Mouse (Mus musculus): ENCODE measurements around the gene Sord.

DNA sequence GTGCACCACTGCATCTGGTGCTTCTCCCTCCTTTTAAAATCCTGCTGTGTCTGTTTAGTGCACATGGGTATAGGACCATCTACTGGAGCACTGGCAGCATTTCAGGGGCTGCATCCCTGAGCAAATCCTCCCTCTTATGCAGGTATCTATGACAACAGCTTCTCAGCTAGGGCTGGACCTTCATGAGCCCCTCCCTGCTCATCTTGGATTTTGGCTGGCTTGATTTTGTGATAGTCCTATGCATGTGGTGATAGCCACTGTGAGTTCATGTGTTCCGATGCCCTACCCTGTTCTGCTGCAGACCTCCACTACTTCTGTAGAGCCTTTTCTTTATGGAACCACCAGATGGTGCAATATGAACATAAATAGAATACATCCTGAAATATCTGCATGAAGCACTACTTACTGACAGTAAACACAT, 40.0 kb upstream of the Sord start:
- TF ChIP-seq CTCF (IDR thresholded peaks at IDR 0.05; ENCODE audit: insufficient read depth, low read depth, low read length) (no peak), POLR2A (IDR thresholded peaks at IDR 0.05; ENCODE audit: insufficient read depth, low read depth, low read length) (no peak)
